Mouse (Mus musculus): ENCODE measurements around the gene Wnt3a. TPM values are rescaled to one million over a fixed set of nuclear protein-coding genes. Genes with fewer than 3 reads are reported as not detected.

Gene Wnt3a
- polyA plus RNA-seq, 1 experiment, result not detected

GRCm38 (mm10) chr11:59329616-59330015, 39.1 kb upstream of the Wnt3a start:
- Histone ChIP-seq H3K4me3 (ENCODE audit: insufficient read depth, low read length) (no peak overlapping the region), H3K4me1 (ENCODE audit: control insufficient read depth, insufficient read depth, low read length) (peaks cover 7% of the 10 kb centered on the region), H3K27ac (ENCODE audit: insufficient read depth, low read length) (no peak overlapping the region)
- TF ChIP-seq POLR2A (IDR thresholded peaks at IDR 0.05; ENCODE audit: extremely low read depth, insufficient read depth, low read length) (no peak), CTCF (IDR thresholded peaks at IDR 0.05; ENCODE audit: extremely low read depth, insufficient read depth, low read length) (no peak)

GRCm38 (mm10) chr11:59327625-59328024, 37.1 kb upstream of the Wnt3a start:
- H3K4me1 ChIP-seq (ENCODE audit: control insufficient read depth, insufficient read depth, low read length), result peaks cover 7% of the 10 kb centered on the region
- H3K4me3 ChIP-seq (ENCODE audit: insufficient read depth, low read length), result no peak overlapping the region
- TF ChIP-seq POLR2A (IDR thresholded peaks at IDR 0.05; ENCODE audit: extremely low read depth, insufficient read depth, low read length) (no peak), CTCF (IDR thresholded peaks at IDR 0.05; ENCODE audit: extremely low read depth, insufficient read depth, low read length) (no peak)
- H3K27ac ChIP-seq (ENCODE audit: insufficient read depth, low read length), result no peak overlapping the region

GRCm38 (mm10) chr11:59324777-59325176, 34.2 kb upstream of the Wnt3a start:
- Histone ChIP-seq H3K27ac (ENCODE audit: insufficient read depth, low read length) (no peak overlapping the region), H3K4me1 (ENCODE audit: control insufficient read depth, insufficient read depth, low read length) (no peaks in the 10 kb centered on the region; the same call in 1 of the 2 replicates), H3K4me3 (ENCODE audit: insufficient read depth, low read length) (no peak overlapping the region)
- TF ChIP-seq CTCF (IDR thresholded peaks at IDR 0.05; ENCODE audit: extremely low read depth, insufficient read depth, low read length), result no peak
- TF ChIP-seq POLR2A (IDR thresholded peaks at IDR 0.05; ENCODE audit: extremely low read depth, insufficient read depth, low read length), result no peak

GRCm38 (mm10) chr11:59322988-59323387, 32.4 kb upstream of the Wnt3a start:
- no peak overlapping the region for H3K4me3 ChIP-seq (ENCODE audit: insufficient read depth, low read length)
- H3K27ac ChIP-seq (ENCODE audit: insufficient read depth, low read length), result no peak overlapping the region
- TF ChIP-seq POLR2A (IDR thresholded peaks at IDR 0.05; ENCODE audit: extremely low read depth, insufficient read depth, low read length) (no peak), CTCF (IDR thresholded peaks at IDR 0.05; ENCODE audit: extremely low read depth, insufficient read depth, low read length) (no peak)
- no peaks in the 10 kb centered on the region; the same call in 1 of the 2 replicates for H3K4me1 ChIP-seq (ENCODE audit: control insufficient read depth, insufficient read depth, low read length)

- Histone ChIP-seq H3K4me3 (ENCODE audit: insufficient read depth, low read length) (no peak overlapping the region), H3K27ac (ENCODE audit: insufficient read depth, low read length) (no peak overlapping the region), H3K4me1 (ENCODE audit: control insufficient read depth, insufficient read depth, low read length) (peaks cover 3% of the 10 kb centered on the region)
- TF ChIP-seq POLR2A (IDR thresholded peaks at IDR 0.05; ENCODE audit: extremely low read depth, insufficient read depth, low read length), result no peak
- TF ChIP-seq CTCF (IDR thresholded peaks at IDR 0.05; ENCODE audit: extremely low read depth, insufficient read depth, low read length), result no peak
Measured at GRCm38 (mm10) chr11:59316517-59316916, 26.0 kb upstream of the Wnt3a start.

GRCm38 (mm10) chr11:59313944-59314343, 23.4 kb upstream of the Wnt3a start:
- no peak overlapping the region for H3K27ac ChIP-seq (ENCODE audit: insufficient read depth, low read length)
- H3K4me3 ChIP-seq (ENCODE audit: insufficient read depth, low read length), result no peak overlapping the region
- TF ChIP-seq POLR2A (IDR thresholded peaks at IDR 0.05; ENCODE audit: extremely low read depth, insufficient read depth, low read length) (no peak), CTCF (IDR thresholded peaks at IDR 0.05; ENCODE audit: extremely low read depth, insufficient read depth, low read length) (no peak)
- H3K4me1 ChIP-seq (ENCODE audit: control insufficient read depth, insufficient read depth, low read length), result peaks cover 3% of the 10 kb centered on the region

GRCm38 (mm10) chr11:59313029-59313811, 22.7 kb upstream of the Wnt3a start:
- Histone ChIP-seq H3K4me1 (ENCODE audit: control insufficient read depth, insufficient read depth, low read length) (peaks cover 3% of the 10 kb centered on the region), H3K27ac (ENCODE audit: insufficient read depth, low read length) (no peak overlapping the region), H3K4me3 (ENCODE audit: insufficient read depth, low read length) (no peak overlapping the region)
- no peak for TF ChIP-seq CTCF (IDR thresholded peaks at IDR 0.05; ENCODE audit: extremely low read depth, insufficient read depth, low read length)
- TF ChIP-seq POLR2A (IDR thresholded peaks at IDR 0.05; ENCODE audit: extremely low read depth, insufficient read depth, low read length), result no peak

GRCm38 (mm10) chr11:59312501-59312900, 21.9 kb upstream of the Wnt3a start:
- H3K27ac ChIP-seq (ENCODE audit: insufficient read depth, low read length), result no peak overlapping the region
- H3K4me1 ChIP-seq (ENCODE audit: control insufficient read depth, insufficient read depth, low read length), result peaks cover 3% of the 10 kb centered on the region
- H3K4me3 ChIP-seq (ENCODE audit: insufficient read depth, low read length), result no peak overlapping the region
- TF ChIP-seq POLR2A (IDR thresholded peaks at IDR 0.05; ENCODE audit: extremely low read depth, insufficient read depth, low read length) (no peak), CTCF (IDR thresholded peaks at IDR 0.05; ENCODE audit: extremely low read depth, insufficient read depth, low read length) (no peak)

- peaks cover 3% of the 10 kb centered on the region for H3K4me1 ChIP-seq (ENCODE audit: control insufficient read depth, insufficient read depth, low read length)
- H3K27ac ChIP-seq (ENCODE audit: insufficient read depth, low read length), result no peak overlapping the region
- H3K4me3 ChIP-seq (ENCODE audit: insufficient read depth, low read length), result no peak overlapping the region
- no peak for TF ChIP-seq POLR2A (IDR thresholded peaks at IDR 0.05; ENCODE audit: extremely low read depth, insufficient read depth, low read length)
- TF ChIP-seq CTCF (IDR thresholded peaks at IDR 0.05; ENCODE audit: extremely low read depth, insufficient read depth, low read length), result no peak
Measured at GRCm38 (mm10) chr11:59312060-59312459, 21.5 kb upstream of the Wnt3a start.

GRCm38 (mm10) chr11:59309976-59310375, 19.4 kb upstream of the Wnt3a start:
- H3K4me3 ChIP-seq (ENCODE audit: insufficient read depth, low read length), result no peak overlapping the region
- H3K27ac ChIP-seq (ENCODE audit: insufficient read depth, low read length), result no peak overlapping the region
- peaks cover 5% of the 10 kb centered on the region for H3K4me1 ChIP-seq (ENCODE audit: control insufficient read depth, insufficient read depth, low read length)
- TF ChIP-seq POLR2A (IDR thresholded peaks at IDR 0.05; ENCODE audit: extremely low read depth, insufficient read depth, low read length), result no peak
- TF ChIP-seq CTCF (IDR thresholded peaks at IDR 0.05; ENCODE audit: extremely low read depth, insufficient read depth, low read length), result no peak
